Comparison of ENCODE assay signal across 8 mouse cellular contexts in genomic region chr5:137749196-137749836, GRCm38 (mm10). TPM values are rescaled to one million over a fixed set of nuclear protein-coding genes. Genes with fewer than 3 reads are reported as not detected.
DNase-seq lines count a peak whose midpoint lies in the region; ATAC-seq and TF ChIP-seq lines count a peak whose summit lies in the region.

No protein-coding gene starts in this region.

- peaks cover 41% of the 10 kb centered on the region for H3K4me1 ChIP-seq in midbrain, embryonic 12.5 days
- H3K4me1 ChIP-seq in midbrain, embryonic 16.5 days (ENCODE audit: control insufficient read depth, insufficient read depth, low read length): peaks cover 33% of the 10 kb centered on the region
- H3K4me1 ChIP-seq in heart, embryonic 11.5 days (ENCODE audit: control insufficient read depth, insufficient read depth, low read length): peaks cover 46% of the 10 kb centered on the region
- H3K4me1 ChIP-seq in liver, embryonic 15.5 days (replicated peaks): peaks cover 57% of the 10 kb centered on the region
- peaks cover 22% of the 10 kb centered on the region for H3K4me1 ChIP-seq in thymus, adult 2 months (replicated peaks; ENCODE audit: control insufficient read depth, insufficient read depth, low read length)

- H3K36me3 ChIP-seq in midbrain, embryonic 12.5 days: peaks cover 24% of the 10 kb centered on the region
- no peaks in the 10 kb centered on the region for H3K36me3 ChIP-seq in midbrain, embryonic 16.5 days (ENCODE audit: control insufficient read depth, insufficient read depth, low read length)
- peaks cover 13% of the 10 kb centered on the region for H3K36me3 ChIP-seq in heart, embryonic 11.5 days (ENCODE audit: control insufficient read depth, insufficient read depth, low read length)
- H3K36me3 ChIP-seq in liver, embryonic 15.5 days (replicated peaks): peaks cover 45% of the 10 kb centered on the region
- peaks cover 43% of the 10 kb centered on the region for H3K36me3 ChIP-seq in thymus, adult 2 months (ENCODE audit: control insufficient read depth, insufficient read depth, low read length)

- H3K4me2 ChIP-seq in midbrain, embryonic 12.5 days (replicated peaks): 0 out of 2 replicates have a peak overlapping the region, but pooled peaks have one; percentile 81
- no peak overlapping the region; the same call in 1 of the 2 replicates for H3K4me2 ChIP-seq in midbrain, embryonic 16.5 days (ENCODE audit: low read length)
- H3K4me2 ChIP-seq in heart, embryonic 11.5 days: peak overlapping the region; percentile 87
- H3K4me2 ChIP-seq in liver, embryonic 15.5 days: peak overlapping the region; percentile 93

- 83% methylated on average over 6 of the region's 6 CpGs for WGBS in midbrain, embryonic 12.5 days
- 84% methylated on average over 6 of the region's 6 CpGs for WGBS in midbrain, embryonic 16.5 days
- WGBS in heart, embryonic 11.5 days (ENCODE audit: insufficient replicate concordance): 46% methylated on average over 6 of the region's 6 CpGs
- 22% methylated on average over 6 of the region's 6 CpGs for WGBS in liver, embryonic 15.5 days (ENCODE audit: insufficient replicate concordance)
- WGBS in thymus, adult 2 months: 6% methylated on average over 6 of the region's 6 CpGs

- TF ChIP-seq CTCF in thymus, adult 2 months (IDR thresholded peaks at IDR 0.05; ENCODE audit: borderline replicate concordance, control insufficient read depth, extremely low read depth, insufficient read depth, low read length, poor library complexity): no peak

- H3K4me3 ChIP-seq in midbrain, embryonic 12.5 days: no peak overlapping the region
- H3K4me3 ChIP-seq in midbrain, embryonic 16.5 days (ENCODE audit: low read depth, low read length): no peak overlapping the region
- peak overlapping the region; percentile 75 for H3K4me3 ChIP-seq in heart, embryonic 11.5 days (ENCODE audit: low read depth, low read length)
- peak overlapping the region; percentile 75 for H3K4me3 ChIP-seq in liver, embryonic 15.5 days (replicated peaks)
- H3K4me3 ChIP-seq in thymus, adult 2 months (ENCODE audit: control insufficient read depth, insufficient read depth, low read length): peak overlapping the region; percentile 97

- H3K27ac ChIP-seq in midbrain, embryonic 12.5 days (replicated peaks): no peak overlapping the region
- no peak overlapping the region for H3K27ac ChIP-seq in midbrain, embryonic 16.5 days (ENCODE audit: low read length)
- H3K27ac ChIP-seq in heart, embryonic 11.5 days (ENCODE audit: low read depth, low read length): peak overlapping the region; percentile 95
- H3K27ac ChIP-seq in liver, embryonic 15.5 days (replicated peaks): peak overlapping the region; percentile 97
- peak overlapping the region; percentile 94 for H3K27ac ChIP-seq in thymus, adult 2 months (ENCODE audit: control insufficient read depth, insufficient read depth, low read length)

- H3K27me3 ChIP-seq in midbrain, embryonic 12.5 days: no peaks in the 10 kb centered on the region
- H3K27me3 ChIP-seq in midbrain, embryonic 16.5 days (ENCODE audit: control insufficient read depth, insufficient read depth, low read depth, low read length): no peaks in the 10 kb centered on the region
- H3K27me3 ChIP-seq in heart, embryonic 11.5 days (ENCODE audit: control insufficient read depth, insufficient read depth, low read length): no peaks in the 10 kb centered on the region
- no peaks in the 10 kb centered on the region for H3K27me3 ChIP-seq in liver, embryonic 15.5 days
- no peaks in the 10 kb centered on the region for H3K27me3 ChIP-seq in thymus, adult 2 months (ENCODE audit: control insufficient read depth, insufficient read depth, low read length)

- H3K9ac ChIP-seq in midbrain, embryonic 12.5 days (replicated peaks): no peak overlapping the region
- H3K9ac ChIP-seq in midbrain, embryonic 16.5 days (ENCODE audit: low read depth, low read length): no peak overlapping the region
- H3K9ac ChIP-seq in heart, embryonic 11.5 days (ENCODE audit: low read depth, low read length): peak overlapping the region; percentile 52
- H3K9ac ChIP-seq in liver, embryonic 15.5 days: peak overlapping the region; percentile 39

- no peaks in the 10 kb centered on the region for H3K9me3 ChIP-seq in midbrain, embryonic 12.5 days
- H3K9me3 ChIP-seq in midbrain, embryonic 16.5 days (replicated peaks; ENCODE audit: control insufficient read depth, low read length, poor library complexity, severe bottlenecking): no peaks in the 10 kb centered on the region
- H3K9me3 ChIP-seq in heart, embryonic 11.5 days (replicated peaks; ENCODE audit: control insufficient read depth, low read length): no peaks in the 10 kb centered on the region
- no peaks in the 10 kb centered on the region for H3K9me3 ChIP-seq in liver, embryonic 15.5 days (replicated peaks)

- DNase-seq in thymus, adult 2 months: peak; percentile 67
- no peak for DNase-seq in adipocyte (ENCODE audit: low spot score)
- DNase-seq in spleen, postnatal 4 days (ENCODE audit: low spot score in 2 of 2): no peak
- DNase-seq in frontal cortex, postnatal 25 days (ENCODE audit: low spot score in 2 of 2): no peak

- no peak for ATAC-seq in midbrain, embryonic 12.5 days (ENCODE audit: low FRiP score, low read depth)
- no peak for ATAC-seq in midbrain, embryonic 16.5 days
- ATAC-seq in heart, embryonic 11.5 days (replicated peaks; ENCODE audit: insufficient number of reproducible peaks, low FRiP score, low TSS enrichment): no peak
- ATAC-seq in liver, embryonic 15.5 days (ENCODE audit: insufficient read depth): no peak

- TF ChIP-seq POLR2A in thymus, adult 2 months (IDR thresholded peaks at IDR 0.05; ENCODE audit: control insufficient read depth, extremely low read depth, insufficient read depth, low read length, poor library complexity): no peak

RNA-seq across cellular contexts. Expression of gene Tsc22d4, which starts 3.8 kb away (rescaled TPM):
- polyA plus RNA-seq in midbrain, embryonic 12.5 days (2016; fragmentation: Nextera tagmentation; extraction: Ambion mirVana): 68.4 and 71.4 TPM in 2 replicates
- 55.4 and 74.1 TPM in 2 replicates for polyA plus RNA-seq in midbrain, embryonic 16.5 days (2015; fragmentation: Nextera tagmentation; extraction: Ambion mirVana)
- 139 and 147 TPM in 2 replicates for polyA plus RNA-seq in heart, embryonic 11.5 days (2014; fragmentation: Nextera tagmentation; extraction: Ambion mirVana)
- 68.8 and 75.1 TPM in 2 replicates for polyA plus RNA-seq in liver, embryonic 15.5 days (2015; fragmentation: Nextera tagmentation; extraction: Ambion mirVana)
- 670 and 672 TPM in 2 replicates for polyA plus RNA-seq in thymus, adult 2 months (2012; rRNA removed)

RNA-seq across cellular contexts. Expression of gene Nyap1, which starts 7.9 kb away (rescaled TPM):
- polyA plus RNA-seq in midbrain, embryonic 12.5 days (2016; fragmentation: Nextera tagmentation; extraction: Ambion mirVana): 22.1 TPM in 2 replicates
- 67.2 and 67.5 TPM in 2 replicates for polyA plus RNA-seq in midbrain, embryonic 16.5 days (2015; fragmentation: Nextera tagmentation; extraction: Ambion mirVana)
- polyA plus RNA-seq in heart, embryonic 11.5 days (2014; fragmentation: Nextera tagmentation; extraction: Ambion mirVana): 0.47 and 1.0 TPM in 2 replicates
- polyA plus RNA-seq in liver, embryonic 15.5 days (2015; fragmentation: Nextera tagmentation; extraction: Ambion mirVana): 0.21 and 0.39 TPM in 2 replicates
- 97.2 and 110 TPM in 2 replicates for polyA plus RNA-seq in thymus, adult 2 months (2012; rRNA removed)

RNA-seq across cellular contexts. Expression of gene Ppp1r35, which starts 29.3 kb away (rescaled TPM):
- 67.7 and 73.0 TPM in 2 replicates for polyA plus RNA-seq in midbrain, embryonic 12.5 days (2016; fragmentation: Nextera tagmentation; extraction: Ambion mirVana)
- 33.5 and 36.6 TPM in 2 replicates for polyA plus RNA-seq in midbrain, embryonic 16.5 days (2015; fragmentation: Nextera tagmentation; extraction: Ambion mirVana)
- 29.9 and 35.3 TPM in 2 replicates for polyA plus RNA-seq in heart, embryonic 11.5 days (2014; fragmentation: Nextera tagmentation; extraction: Ambion mirVana)
- 21.0 and 21.3 TPM in 2 replicates for polyA plus RNA-seq in liver, embryonic 15.5 days (2015; fragmentation: Nextera tagmentation; extraction: Ambion mirVana)
- polyA plus RNA-seq in thymus, adult 2 months (2012; rRNA removed): 101 and 120 TPM in 2 replicates

RNA-seq across cellular contexts. Expression of gene Mepce, which starts 38.1 kb away (rescaled TPM):
- 12.1 and 13.7 TPM in 2 replicates for polyA plus RNA-seq in midbrain, embryonic 12.5 days (2016; fragmentation: Nextera tagmentation; extraction: Ambion mirVana)
- polyA plus RNA-seq in midbrain, embryonic 16.5 days (2015; fragmentation: Nextera tagmentation; extraction: Ambion mirVana): 10.4 and 11.6 TPM in 2 replicates
- 7.4 and 9.2 TPM in 2 replicates for polyA plus RNA-seq in heart, embryonic 11.5 days (2014; fragmentation: Nextera tagmentation; extraction: Ambion mirVana)
- polyA plus RNA-seq in liver, embryonic 15.5 days (2015; fragmentation: Nextera tagmentation; extraction: Ambion mirVana): 4.0 and 5.0 TPM in 2 replicates
- 81.9 and 87.5 TPM in 2 replicates for polyA plus RNA-seq in thymus, adult 2 months (2012; rRNA removed)

RNA-seq across cellular contexts. Expression of gene Zcwpw1, which starts 38.3 kb away (rescaled TPM):
- polyA plus RNA-seq in midbrain, embryonic 12.5 days (2016; fragmentation: Nextera tagmentation; extraction: Ambion mirVana): 14.9 and 17.9 TPM in 2 replicates
- polyA plus RNA-seq in midbrain, embryonic 16.5 days (2015; fragmentation: Nextera tagmentation; extraction: Ambion mirVana): 11.6 and 13.1 TPM in 2 replicates
- 12.4 and 13.7 TPM in 2 replicates for polyA plus RNA-seq in heart, embryonic 11.5 days (2014; fragmentation: Nextera tagmentation; extraction: Ambion mirVana)
- polyA plus RNA-seq in liver, embryonic 15.5 days (2015; fragmentation: Nextera tagmentation; extraction: Ambion mirVana): 3.2 and 3.3 TPM in 2 replicates
- polyA plus RNA-seq in thymus, adult 2 months (2012; rRNA removed): 4.6 TPM in 2 replicates

Comparison
In these comparisons a context has a peak if more than half of its experiments do, and no peak if none do; other contexts are left out.
1. H3K27ac ChIP-seq: peak in heart, embryonic 11.5 days (single experiment), liver, embryonic 15.5 days (single experiment) and thymus, adult 2 months (single experiment); none in midbrain, embryonic 12.5 days (single experiment) and midbrain, embryonic 16.5 days (single experiment).
2. H3K4me3 ChIP-seq: peak in heart, embryonic 11.5 days (single experiment), liver, embryonic 15.5 days (single experiment) and thymus, adult 2 months (single experiment); none in midbrain, embryonic 12.5 days (single experiment) and midbrain, embryonic 16.5 days (single experiment).
3. H3K9ac ChIP-seq: peak in heart, embryonic 11.5 days (single experiment) and liver, embryonic 15.5 days (single experiment); none in midbrain, embryonic 12.5 days (single experiment) and midbrain, embryonic 16.5 days (single experiment).
4. RNA of gene Nyap1, which starts 7.9 kb away (polyA plus RNA-seq): 97.2 to 110 TPM in thymus, adult 2 months, 67.2 to 67.5 TPM in midbrain, embryonic 16.5 days and 22.1 TPM in midbrain, embryonic 12.5 days; 0.47 to 1.0 TPM in heart, embryonic 11.5 days and 0.21 to 0.39 TPM in liver, embryonic 15.5 days; every median in the first group is over 10 times any median in the second.